Mouse (Mus musculus) MEL (cell line): Measurements from ENCODE around the gene Mesp2.

ENCODE experiments used
- CTCF ChIP-seq, 3 experiments: IDR thresholded peaks in 2 of 3; conservative IDR thresholded peaks in 1 of 3; 2 replicates each; pipeline ENCODE4 v1.5.1; 2011 to 2012; ENCODE audit warnings: low read length in 3 of 3, low read depth in 2 of 3, mild to moderate bottlenecking in 2 of 3, improper control_type of control experiment in 1 of 3, inconsistent platforms in 1 of 3, mixed read lengths in 1 of 3, moderate library complexity in 1 of 3; ENCODE audit not compliant: control insufficient read depth in 1 of 3, insufficient read depth in 1 of 3, poor library complexity in 1 of 3, severe bottlenecking in 1 of 3
- EP300 ChIP-seq, 2 experiments: IDR thresholded peaks; 2 replicates each; pipeline ENCODE4 v1.6.1; 2011; ENCODE audit warnings: improper control_type of control experiment in 2 of 2, low read length in 2 of 2, low read depth in 1 of 2, mild to moderate bottlenecking in 1 of 2
- ETS1 ChIP-seq: IDR thresholded peaks from 2 replicates; pipeline ENCODE4 v1.6.1; 2012; ENCODE audit warnings: low read depth, mild to moderate bottlenecking, inconsistent platforms, low read length, improper control_type of control experiment, moderate library complexity
- GABPA ChIP-seq: IDR thresholded peaks from 2 replicates; pipeline ENCODE4 v1.6.1; 2012; ENCODE audit warnings: low read depth, mild to moderate bottlenecking, inconsistent platforms, low read length, improper control_type of control experiment, moderate library complexity
- GATA1 ChIP-seq: IDR thresholded peaks from 2 replicates; pipeline ENCODE4 v1.6.1; 2011; ENCODE audit warnings: low read depth, low read length, improper control_type of control experiment
- NRF1 ChIP-seq: IDR thresholded peaks from 2 replicates; pipeline ENCODE4 v1.6.1; 2014; ENCODE audit warnings: low read depth, mild to moderate bottlenecking, inconsistent platforms, low read length, improper control_type of control experiment, moderate library complexity; ENCODE audit not compliant: poor library complexity, insufficient read depth, severe bottlenecking
- POLR2A ChIP-seq, 2 experiments: IDR thresholded peaks; 2 replicates each; pipeline ENCODE4 v1.6.1; 2011 to 2012; ENCODE audit warnings: low read length in 2 of 2, mild to moderate bottlenecking in 2 of 2, control low read depth in 1 of 2, improper control_type of control experiment in 1 of 2, low read depth in 1 of 2, moderate library complexity in 1 of 2; ENCODE audit not compliant: control insufficient read depth in 1 of 2, insufficient read depth in 1 of 2, poor library complexity in 1 of 2
- RCOR1 ChIP-seq: IDR thresholded peaks from 2 replicates; pipeline ENCODE4 v1.6.1; 2012; ENCODE audit warnings: low read depth, mild to moderate bottlenecking, inconsistent platforms, low read length, improper control_type of control experiment
- USF1 ChIP-seq: IDR thresholded peaks from 2 replicates; pipeline ENCODE4 v1.6.1; 2014; ENCODE audit warnings: low read depth, mild to moderate bottlenecking, inconsistent platforms, low read length, improper control_type of control experiment, moderate library complexity
- USF2 ChIP-seq, 2 experiments: IDR thresholded peaks; 2 replicates each; pipeline ENCODE4 v1.6.1; 2011 to 2012; ENCODE audit warnings: improper control_type of control experiment in 2 of 2, low read length in 2 of 2, borderline replicate concordance in 1 of 2, inconsistent platforms in 1 of 2, low read depth in 1 of 2, mild to moderate bottlenecking in 1 of 2; ENCODE audit not compliant: insufficient read depth in 1 of 2
- ZC3H11A ChIP-seq: IDR thresholded peaks from 2 replicates; pipeline ENCODE4 v1.6.1; 2012; ENCODE audit warnings: low read depth, mild to moderate bottlenecking, inconsistent platforms, low read length, improper control_type of control experiment
- ZKSCAN1 ChIP-seq: IDR thresholded peaks from 2 replicates; pipeline ENCODE4 v1.6.1; 2012; ENCODE audit warnings: low read depth, mild to moderate bottlenecking, inconsistent platforms, low read length, improper control_type of control experiment, moderate library complexity

DNA sequence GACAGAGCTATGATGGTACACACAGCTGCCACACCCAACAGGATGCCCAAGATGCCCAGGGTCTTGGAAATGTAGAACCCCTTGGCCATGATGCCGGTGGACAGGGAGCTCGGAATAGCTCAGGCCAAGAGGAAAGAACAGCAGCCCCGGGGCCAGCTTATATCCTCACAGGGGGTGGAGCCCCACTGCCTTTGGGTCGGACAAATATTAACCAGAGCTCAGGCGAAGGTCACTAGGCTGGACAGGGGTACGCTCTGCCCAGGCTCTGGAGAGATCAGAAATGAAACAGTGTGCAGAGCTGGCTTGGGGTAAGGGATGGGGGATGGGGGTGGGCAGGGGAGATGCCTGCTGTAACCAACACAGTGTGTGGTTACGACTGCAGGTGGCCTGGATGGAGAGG lies 31.6 kb downstream of the Mesp2 start:
- no peak for TF ChIP-seq ZKSCAN1
- no peak for TF ChIP-seq NRF1
- TF ChIP-seq POLR2A (IDR thresholded peaks at IDR 0.05; ENCODE audit: control insufficient read depth in 1 of 2, insufficient read depth in 1 of 2, low read depth in 1 of 2, low read length in 2 of 2, poor library complexity in 1 of 2): no peak
- TF ChIP-seq GABPA: no peak
- TF ChIP-seq EP300 (IDR thresholded peaks at IDR 0.05; ENCODE audit: low read depth in 1 of 2, low read length in 2 of 2): no peak
- TF ChIP-seq ZC3H11A: no peak
- no peak for TF ChIP-seq GATA1
- TF ChIP-seq CTCF (IDR thresholded peaks at IDR 0.05 in 2 of 3, conservative IDR thresholded peaks at IDR 0.05 in 1 of 3; ENCODE audit: control insufficient read depth in 1 of 3, insufficient read depth in 1 of 3, low read depth in 2 of 3, low read length in 3 of 3, poor library complexity in 1 of 3, severe bottlenecking in 1 of 3): no peak
- TF ChIP-seq ETS1: no peak
- no peak for TF ChIP-seq USF1
- no peak for TF ChIP-seq USF2 (IDR thresholded peaks at IDR 0.05; ENCODE audit: borderline replicate concordance in 1 of 2, insufficient read depth in 1 of 2, low read depth in 1 of 2, low read length in 2 of 2)
- no peak for TF ChIP-seq RCOR1
